Mouse (Mus musculus): Measurements from ENCODE around the gene Ptprg. TPM values are rescaled to one million over a fixed set of nuclear protein-coding genes. Genes with fewer than 3 reads are reported as not detected.

Ptprg gene
- total and polyA plus RNA-seq, 3 experiments: not detected

- no peak for DNase-seq (ENCODE audit: low read depth, low spot score)
- Histone ChIP-seq H3K4me3 (ENCODE audit: control insufficient read depth in 1 of 2, insufficient read depth in 1 of 2, low read depth in 2 of 2, low read length in 2 of 2) (no peak overlapping the region), H3K4me1 (ENCODE audit: control insufficient read depth in 1 of 2, insufficient read depth in 2 of 2, low read length in 2 of 2) (no peaks in the 10 kb centered on the region), H3K9ac (ENCODE audit: control insufficient read depth, low read depth, low read length, poor library complexity, severe bottlenecking) (no peak overlapping the region), H3K27ac (ENCODE audit: control insufficient read depth, low read depth, low read length) (no peak overlapping the region), H3K27me3 (ENCODE audit: control insufficient read depth in 1 of 2, insufficient read depth in 2 of 2, low read length in 2 of 2) (no peaks in the 10 kb centered on the region), H3K36me3 (ENCODE audit: control insufficient read depth in 1 of 2, insufficient read depth in 2 of 2, low read length in 2 of 2) (no peaks in the 10 kb centered on the region), H3K9me3 (replicated peaks; ENCODE audit: insufficient read depth, low read length) (no peaks in the 10 kb centered on the region), H3K79me2 (ENCODE audit: control insufficient read depth, insufficient read depth, low read length, poor library complexity) (no peaks in the 10 kb centered on the region)
- no peak for TF ChIP-seq ZMIZ1 (IDR thresholded peaks at IDR 0.05; ENCODE audit: low read depth, low read length)
- TF ChIP-seq SIN3A (IDR thresholded peaks at IDR 0.05; ENCODE audit: low read length): no peak
- TF ChIP-seq EP300 (IDR thresholded peaks at IDR 0.05; ENCODE audit: low read depth in 1 of 2, low read length in 2 of 2): no peak
- TF ChIP-seq ZKSCAN1 (IDR thresholded peaks at IDR 0.05; ENCODE audit: low read depth, low read length): no peak
- TF ChIP-seq KAT2A (conservative IDR thresholded peaks at IDR 0.05; ENCODE audit: low read depth, low read length): no peak
- no peak for TF ChIP-seq ETS1 (IDR thresholded peaks at IDR 0.05; ENCODE audit: low read depth, low read length)
- no peak for TF ChIP-seq E2F4 (IDR thresholded peaks at IDR 0.05; ENCODE audit: borderline replicate concordance, low read depth, low read length)
- TF ChIP-seq CHD1 (IDR thresholded peaks at IDR 0.05; ENCODE audit: low read depth, low read length): no peak
- no peak for TF ChIP-seq MAZ (IDR thresholded peaks at IDR 0.05; ENCODE audit: low read depth, low read length)
- no peak for TF ChIP-seq TCF12 (IDR thresholded peaks at IDR 0.05; ENCODE audit: low read depth, low read length)
- no peak for TF ChIP-seq UBTF (IDR thresholded peaks at IDR 0.05; ENCODE audit: borderline replicate concordance, insufficient read depth, low read depth, low read length)
- TF ChIP-seq POLR2AphosphoS5 (IDR thresholded peaks at IDR 0.05; ENCODE audit: borderline replicate concordance, low read depth, low read length): no peak
- no peak for TF ChIP-seq SMC3 (IDR thresholded peaks at IDR 0.05; ENCODE audit: low read depth, low read length)
- no peak for TF ChIP-seq USF1 (IDR thresholded peaks at IDR 0.05; ENCODE audit: low read depth, low read length)
- TF ChIP-seq ZNF384 (IDR thresholded peaks at IDR 0.05; ENCODE audit: low read depth, low read length): no peak
- TF ChIP-seq JUND (IDR thresholded peaks at IDR 0.05; ENCODE audit: low read depth, low read length): no peak
- no peak for TF ChIP-seq ELF1 (IDR thresholded peaks at IDR 0.05; ENCODE audit: low read depth, low read length)
- TF ChIP-seq RCOR1 (IDR thresholded peaks at IDR 0.05; ENCODE audit: low read depth, low read length): no peak
Measured at GRCm38 (mm10) chr14:12199956-12200950, 646.9 kb downstream of the Ptprg start.

DNA sequence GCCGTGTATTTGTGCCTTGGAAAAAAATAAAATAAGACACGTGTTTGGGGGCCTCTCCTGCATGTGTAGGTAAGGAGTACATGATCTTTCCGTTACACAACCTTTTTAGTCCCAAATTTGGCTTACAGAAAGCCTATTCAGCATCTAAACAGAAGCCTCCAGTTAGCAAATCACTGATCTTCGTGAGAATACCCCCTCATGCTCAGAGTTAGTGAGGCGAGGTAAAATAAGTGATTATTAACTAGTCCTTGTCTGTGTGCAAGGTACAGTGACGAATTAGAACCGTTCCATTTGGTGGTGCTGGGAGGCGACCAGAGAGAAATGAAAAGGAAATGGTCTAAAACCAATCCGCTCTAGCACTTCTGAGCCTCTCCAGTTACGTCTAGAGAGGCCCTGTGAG is 648.9 kb downstream of the Ptprg start:
- Histone ChIP-seq H3K79me2 (ENCODE audit: control insufficient read depth, insufficient read depth, low read length, poor library complexity) (no peaks in the 10 kb centered on the region), H3K4me1 (ENCODE audit: control insufficient read depth in 1 of 2, insufficient read depth in 2 of 2, low read length in 2 of 2) (no peaks in the 10 kb centered on the region), H3K27me3 (ENCODE audit: control insufficient read depth in 1 of 2, insufficient read depth in 2 of 2, low read length in 2 of 2) (no peaks in the 10 kb centered on the region), H3K27ac (ENCODE audit: control insufficient read depth, low read depth, low read length) (no peak overlapping the region), H3K9ac (ENCODE audit: control insufficient read depth, low read depth, low read length, poor library complexity, severe bottlenecking) (no peak overlapping the region), H3K9me3 (replicated peaks; ENCODE audit: insufficient read depth, low read length) (no peaks in the 10 kb centered on the region), H3K4me3 (ENCODE audit: control insufficient read depth in 1 of 2, insufficient read depth in 1 of 2, low read depth in 2 of 2, low read length in 2 of 2) (no peak overlapping the region), H3K36me3 (ENCODE audit: control insufficient read depth in 1 of 2, insufficient read depth in 2 of 2, low read length in 2 of 2) (no peaks in the 10 kb centered on the region)
- DNase-seq (ENCODE audit: low read depth, low spot score): no peak
- no peak for TF ChIP-seq ZMIZ1 (IDR thresholded peaks at IDR 0.05; ENCODE audit: low read depth, low read length)
- no peak for TF ChIP-seq CHD1 (IDR thresholded peaks at IDR 0.05; ENCODE audit: low read depth, low read length)
- no peak for TF ChIP-seq MYB (IDR thresholded peaks at IDR 0.05; ENCODE audit: low read depth, low read length)
- TF ChIP-seq UBTF (IDR thresholded peaks at IDR 0.05; ENCODE audit: borderline replicate concordance, insufficient read depth, low read depth, low read length): no peak
- TF ChIP-seq MAZ (IDR thresholded peaks at IDR 0.05; ENCODE audit: low read depth, low read length): no peak
